Mouse (Mus musculus) hematopoietic multipotent progenitor cell, adult 10-12 weeks (in vitro differentiated cells): Measurements from ENCODE around the gene Nsa2. TPM values are rescaled to one million over a fixed set of nuclear protein-coding genes. Genes with fewer than 3 reads are reported as not detected.

Experiments used
- polyA plus RNA-seq: library from polyadenylated mRNA; stranded (reverse); fragments of >175 nt; gene quantifications from 2 replicates; pipeline ENCODE4 v1.2.3, GENCODE M21; 2012; ENCODE audit warnings: low replicate concordance

Gene Nsa2
- polyA plus RNA-seq = 10.7 and 33.7 TPM in 2 replicates

DNA sequence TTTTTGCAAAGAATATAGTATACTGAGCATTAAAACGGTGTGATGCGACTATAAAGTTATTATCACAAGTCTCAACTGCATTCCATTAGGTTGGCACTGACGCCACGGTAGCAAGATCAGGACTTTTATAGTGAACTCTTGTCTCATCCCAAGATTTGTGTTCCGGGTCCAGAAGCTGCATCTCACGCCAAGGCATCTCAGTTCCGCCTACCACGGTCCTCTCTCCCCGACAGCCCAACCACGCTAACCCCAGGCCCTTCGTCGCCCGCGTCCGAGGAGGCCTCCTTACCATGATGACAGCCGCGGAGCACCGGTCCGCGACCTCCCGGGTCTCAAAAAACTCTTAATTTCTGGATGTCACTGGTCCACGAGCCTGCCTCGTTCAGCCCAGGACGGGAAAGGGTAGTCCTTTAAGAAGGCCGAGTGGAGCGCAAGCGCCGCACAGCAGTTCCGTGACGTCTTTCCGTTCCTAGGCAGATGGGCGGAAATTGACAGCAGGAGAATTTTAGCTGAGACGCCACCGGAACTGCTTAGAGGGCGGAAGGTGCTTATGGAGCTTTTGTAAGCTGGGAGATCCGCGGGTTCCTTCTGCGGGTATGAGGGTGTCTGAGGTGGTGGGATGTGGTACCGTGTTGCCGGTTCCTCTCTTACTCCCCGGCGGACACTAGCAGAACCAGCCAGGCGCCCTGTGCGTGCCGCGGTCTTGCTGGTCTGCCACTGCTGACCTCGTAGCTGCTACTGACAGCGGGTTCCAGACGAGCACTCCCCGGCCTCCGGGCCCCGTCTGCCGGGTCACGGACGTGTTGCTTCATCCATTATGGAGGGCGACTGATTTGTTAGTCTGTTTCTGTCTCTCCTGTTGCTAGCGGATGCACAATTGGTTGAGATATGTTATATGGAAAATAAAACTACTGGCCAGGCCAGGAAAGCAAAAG is at the start of gene Nsa2, which contains the start of gene Gfm2:
TSS of gene Nsa2 (minus strand) at position 472 of the 935 bp plus-strand sequence.
TSS of gene Gfm2 (plus strand) at position 472 of the 935 bp plus-strand sequence.

DNA sequence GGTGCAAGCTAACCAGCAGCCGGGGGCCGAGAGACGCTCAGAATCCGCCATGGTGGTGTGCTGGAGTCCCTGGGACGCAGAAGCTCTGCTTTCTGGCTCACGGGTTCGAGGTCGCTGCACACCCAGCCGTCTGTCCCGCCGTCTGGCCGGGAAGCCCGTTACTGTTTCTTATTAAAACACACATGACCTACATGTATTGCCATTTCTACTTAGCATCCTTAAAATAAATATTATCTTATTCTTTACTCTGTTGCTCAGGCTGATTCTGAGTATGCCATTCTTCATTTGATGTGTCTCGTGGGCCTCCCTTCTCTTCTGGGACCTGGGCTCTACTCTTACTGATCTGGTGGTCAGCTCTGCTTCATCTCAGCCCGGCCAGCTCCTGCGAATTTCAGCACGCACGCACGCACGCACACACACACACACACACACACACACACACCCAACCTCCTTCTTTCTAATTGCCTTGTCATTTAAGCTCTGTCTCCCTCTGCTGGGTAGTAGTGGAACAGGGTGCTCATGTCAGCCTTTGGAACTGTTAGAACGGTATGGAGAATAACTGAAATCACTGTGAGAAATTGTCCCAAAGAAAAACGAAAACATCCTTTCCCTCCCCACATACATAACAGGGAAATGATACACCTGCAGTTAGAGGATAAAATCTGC is 38.4 kb downstream of the Nsa2 start, which contains the start of gene Gm6169:
TSS of gene Gm6169 (minus strand) at position 51 of the 666 bp plus-strand sequence.

Other genes with a start within 250 kb of the Nsa2 start
- gene Gcnt4, start 213.2 kb downstream of the Nsa2 start, polyA plus RNA-seq = 0.02 and 0.03 TPM in 2 replicates
- not detected in 2 replicates for gene 1700029F12Rik, start 103.6 kb downstream of the Nsa2 start, polyA plus RNA-seq
- not detected in 2 replicates for gene Fam169a, start 70.7 kb downstream of the Nsa2 start, polyA plus RNA-seq
- not detected in 2 replicates for gene Gm6169, start 38.7 kb downstream of the Nsa2 start, polyA plus RNA-seq
- 5.2 and 17.3 TPM in 2 replicates for gene Gfm2, start within 50 bp of the Nsa2 start, polyA plus RNA-seq
- 46.0 and 108 TPM in 2 replicates for gene Hexb, start 60.4 kb upstream of the Nsa2 start, polyA plus RNA-seq
- gene Enc1, start 103.2 kb upstream of the Nsa2 start, polyA plus RNA-seq = 6.0 and 7.5 TPM in 2 replicates